Mouse (Mus musculus) bone marrow, adult 2 months (tissue): ENCODE data around the gene Trpm5.

ENCODE experiments used
- CTCF ChIP-seq: fragments of 200-500 bp; IDR thresholded peaks from 2 replicates; pipeline ENCODE4 v1.5.1; 2011; ENCODE audit warnings: low read length, control low read depth; ENCODE audit not compliant: control insufficient read depth, insufficient read depth
- POLR2A ChIP-seq: fragments of 200-500 bp; IDR thresholded peaks from 2 replicates; pipeline ENCODE4 v1.6.1; 2011; ENCODE audit warnings: low read depth, mild to moderate bottlenecking, control low read depth, low read length, borderline replicate concordance; ENCODE audit not compliant: control insufficient read depth

- TF ChIP-seq CTCF = no peak
- no peak for TF ChIP-seq POLR2A
Observed at GRCm38 (mm10) chr7:143049841-143050816, 44.3 kb downstream of the Trpm5 start.
